Mouse (Mus musculus) mature B cell (primary cell): ENCODE measurements around the gene Dennd6b.

Source experiments
- in situ Hi-C: fragments of 300-500 bp; cut with MboI; formaldehyde crosslinking; loops from 2 replicates; pipeline ENCODE4 v1.14.3; 2019

Gene Dennd6b

GRCm38 (mm10) chr15:89157954-89158353 is 38.3 kb downstream of the Dennd6b start:
- in situ Hi-C loops = no loop called here

- in situ Hi-C loops = no loop called here
Observed at GRCm38 (mm10) chr15:89152312-89152711, 44.0 kb downstream of the Dennd6b start.

GRCm38 (mm10) chr15:89150041-89150390 is 46.3 kb downstream of the Dennd6b start:
- in situ Hi-C loops = no loop called here

GRCm38 (mm10) chr15:89149271-89150040 is 46.8 kb downstream of the Dennd6b start, which contains the start of gene Mapk11:
Gene Mapk11 (minus strand): TSS chr15:89149628.
- in situ Hi-C loops = no loop called here

GRCm38 (mm10) chr15:89148496-89149270 is 47.6 kb downstream of the Dennd6b start:
- in situ Hi-C loops = no loop called here

- in situ Hi-C loops = no loop called here
Observed at GRCm38 (mm10) chr15:89147895-89148294, 48.4 kb downstream of the Dennd6b start.

- in situ Hi-C loops = no loop called here
Observed at GRCm38 (mm10) chr15:89147456-89147855, 48.8 kb downstream of the Dennd6b start.

- in situ Hi-C loops = no loop called here
Observed at GRCm38 (mm10) chr15:89147024-89147423, 49.3 kb downstream of the Dennd6b start.

- in situ Hi-C loops = no loop called here
Observed at GRCm38 (mm10) chr15:89146537-89146936, 49.8 kb downstream of the Dennd6b start.

GRCm38 (mm10) chr15:89145813-89146350 is 50.4 kb downstream of the Dennd6b start:
- in situ Hi-C loops = no loop called here

- in situ Hi-C loops = no loop called here
Observed at GRCm38 (mm10) chr15:89144965-89145364, 51.3 kb downstream of the Dennd6b start.

GRCm38 (mm10) chr15:89143134-89143533 is 53.2 kb downstream of the Dennd6b start:
- in situ Hi-C loops = no loop called here

- in situ Hi-C loops = no loop called here
Observed at GRCm38 (mm10) chr15:89141905-89142304, 54.4 kb downstream of the Dennd6b start.

- in situ Hi-C loops = no loop called here
Observed at GRCm38 (mm10) chr15:89141443-89141842, 54.9 kb downstream of the Dennd6b start.

GRCm38 (mm10) chr15:89140659-89141252 is 55.5 kb downstream of the Dennd6b start, which contains the start of gene Mapk12:
Gene Mapk12 (minus strand): TSS chr15:89140703.
- in situ Hi-C loops = no loop called here

- in situ Hi-C loops = no loop called here
Observed at GRCm38 (mm10) chr15:89140048-89140658, 56.1 kb downstream of the Dennd6b start.

- in situ Hi-C loops = no loop called here
Observed at GRCm38 (mm10) chr15:89138531-89138930, 57.8 kb downstream of the Dennd6b start.

- in situ Hi-C loops = no loop called here
Observed at GRCm38 (mm10) chr15:89138046-89138405, 58.3 kb downstream of the Dennd6b start.

GRCm38 (mm10) chr15:89137378-89138045 is 58.8 kb downstream of the Dennd6b start:
- in situ Hi-C loops = no loop called here

GRCm38 (mm10) chr15:89136461-89137155 is 59.7 kb downstream of the Dennd6b start:
- in situ Hi-C loops = no loop called here
